Mouse (Mus musculus) lung, embryonic 14.5 days (tissue): ENCODE data around the gene Gm12184. TPM values are rescaled to one million over a fixed set of nuclear protein-coding genes. Genes with fewer than 3 reads are reported as not detected.

Experiments
- ATAC-seq: fragments of 200-750 bp; cut with Nextera tagmentation; 2 replicates; pipeline ENCODE4 v1.8.0; 2017; ENCODE audit warnings: mild to moderate bottlenecking, moderate TSS enrichment, moderate library complexity; ENCODE audit not compliant: insufficient read depth
- DNase-seq: peaks from one replicate; pipeline ENCODE4 v3.0.0-alpha.2; 2015
- H3K27ac ChIP-seq: fragments of 300-500 bp; sonication (generic); 2 replicates; pipeline ENCODE4 v1.5.1; 2014; ENCODE audit warnings: low read depth, mild to moderate bottlenecking, moderate library complexity
- H3K27me3 ChIP-seq: fragments of 300-500 bp; sonication (generic); 2 replicates; pipeline ENCODE4 v1.6.1; 2014; ENCODE audit warnings: low read length, control low read depth; ENCODE audit not compliant: insufficient read depth
- H3K36me3 ChIP-seq: fragments of 300-500 bp; sonication (generic); 2 replicates; pipeline ENCODE4 v1.6.1; 2014; ENCODE audit warnings: control low read depth; ENCODE audit not compliant: insufficient read depth
- H3K4me1 ChIP-seq: fragments of 300-500 bp; sonication (generic); 2 replicates; pipeline ENCODE4 v1.6.1; 2014; ENCODE audit warnings: antibody characterized with exemption, control low read depth; ENCODE audit not compliant: insufficient read depth
- H3K4me2 ChIP-seq: fragments of 300-500 bp; sonication (generic); 2 replicates; pipeline ENCODE4 v1.6.1; 2014; ENCODE audit warnings: mild to moderate bottlenecking
- H3K4me3 ChIP-seq: fragments of 300-500 bp; sonication (generic); 2 replicates; pipeline ENCODE4 v1.5.1; 2014; ENCODE audit warnings: low read depth, low read length
- H3K9ac ChIP-seq: fragments of 300-500 bp; sonication (generic); 2 replicates; pipeline ENCODE4 v1.6.1; 2014
- H3K9me3 ChIP-seq: fragments of 300-500 bp; sonication (generic); 2 replicates; pipeline ENCODE4 v1.6.1; 2016; ENCODE audit warnings: low read depth, low read length, control low read depth
- CTCF ChIP-seq: IDR thresholded peaks from 2 replicates; pipeline ENCODE4 v1.5.1; 2016; ENCODE audit warnings: antibody characterized with exemption, low read depth
- WGBS: fragments of 180-500 bp; shearing (Covaris S2); extraction: QIAGEN DNeasy Blood & Tissue Kit; methylation state at CpG from one replicate; pipeline ENCODE4 v1.1.7; 2014; 5-methylcytosine and 5-hydroxymethylcytosine counted together
- polyA plus RNA-seq: library from polyadenylated mRNA; unstranded; fragments of >200 nt; fragmentation: Nextera tagmentation; extraction: Ambion mirVana; gene quantifications from 2 replicates; pipeline ENCODE4 v1.2.1, GENCODE M21; 2014

Gene Gm12184
- polyA plus RNA-seq, 1 experiment from 2014 or later = 11.8 TPM

DNA sequence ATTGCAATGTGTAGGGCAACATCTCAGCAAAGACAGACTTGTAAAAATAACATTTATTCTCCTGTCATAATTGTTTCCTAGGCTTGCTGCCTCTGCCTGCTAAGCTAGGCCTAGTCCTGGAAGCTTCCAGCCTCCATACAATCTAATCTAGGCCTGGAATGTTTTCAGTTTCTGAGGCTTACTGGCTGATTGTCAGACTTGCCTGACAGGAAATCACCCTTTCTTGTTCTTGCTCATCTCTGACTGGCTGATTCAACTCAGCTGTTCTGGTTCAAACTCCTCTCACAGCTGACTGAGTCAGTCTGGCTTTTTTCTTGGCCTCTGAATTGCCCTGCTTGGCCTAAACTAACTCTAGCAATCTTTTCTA is 6.2 kb downstream of the Gm12184 start:
- peaks cover 11% of the 10 kb centered on the region; the same call in 1 of the 2 replicates for H3K27me3 ChIP-seq
- H3K27ac ChIP-seq = no peak overlapping the region
- peaks cover 6% of the 10 kb centered on the region; the same call in 1 of the 2 replicates for H3K36me3 ChIP-seq
- no peaks in the 10 kb centered on the region for H3K9me3 ChIP-seq
- ATAC-seq = no peak
- TF ChIP-seq CTCF = no peak
- H3K9ac ChIP-seq = no peak overlapping the region
- no peak for DNase-seq
- no peaks in the 10 kb centered on the region for H3K4me1 ChIP-seq
- no peak overlapping the region for H3K4me3 ChIP-seq
- no peak overlapping the region for H3K4me2 ChIP-seq

DNA sequence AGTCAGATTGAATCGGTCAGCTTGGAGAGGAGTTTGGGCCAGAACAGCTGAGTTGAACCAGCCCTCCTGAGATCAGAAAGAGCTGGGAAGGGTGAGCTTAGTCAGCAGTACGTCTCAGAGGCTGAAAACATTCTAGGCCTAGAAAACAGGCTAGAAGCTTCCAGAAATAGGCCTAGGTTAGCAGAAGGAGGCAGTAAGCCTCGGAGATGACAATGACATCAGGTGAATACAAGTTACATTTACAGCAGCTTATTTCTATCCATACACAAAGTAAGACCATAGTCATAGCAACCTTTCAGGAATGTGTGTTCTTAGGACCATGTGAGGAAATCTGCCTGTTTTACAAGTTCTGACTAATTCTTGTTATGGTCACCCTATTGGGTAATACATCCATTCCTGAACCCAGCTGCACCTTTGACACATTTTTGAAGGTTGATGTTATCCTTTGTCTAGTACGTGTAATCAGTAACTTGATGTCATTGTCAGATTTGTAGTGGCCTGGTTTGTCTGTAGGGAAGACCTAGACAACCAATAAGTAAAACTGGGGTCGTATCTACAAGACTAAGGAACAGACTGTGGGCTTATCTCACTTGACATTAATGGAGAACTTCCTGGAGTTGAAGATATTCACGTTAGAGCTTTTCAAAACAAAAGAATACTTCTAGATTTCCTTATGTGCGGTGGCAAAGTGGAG is 6.7 kb downstream of the Gm12184 start:
- 62% methylated on average over 7 of the region's 7 CpGs for WGBS
- Histone ChIP-seq H3K27ac (no peak overlapping the region), H3K9me3 (no peaks in the 10 kb centered on the region), H3K9ac (no peak overlapping the region), H3K4me1 (no peaks in the 10 kb centered on the region), H3K36me3 (peaks cover 8% of the 10 kb centered on the region; the same call in 1 of the 2 replicates), H3K27me3 (peaks cover 11% of the 10 kb centered on the region; the same call in 1 of the 2 replicates), H3K4me3 (no peak overlapping the region), H3K4me2 (no peak overlapping the region)
- TF ChIP-seq CTCF = no peak
- ATAC-seq (no peak), DNase-seq (no peak)

DNA sequence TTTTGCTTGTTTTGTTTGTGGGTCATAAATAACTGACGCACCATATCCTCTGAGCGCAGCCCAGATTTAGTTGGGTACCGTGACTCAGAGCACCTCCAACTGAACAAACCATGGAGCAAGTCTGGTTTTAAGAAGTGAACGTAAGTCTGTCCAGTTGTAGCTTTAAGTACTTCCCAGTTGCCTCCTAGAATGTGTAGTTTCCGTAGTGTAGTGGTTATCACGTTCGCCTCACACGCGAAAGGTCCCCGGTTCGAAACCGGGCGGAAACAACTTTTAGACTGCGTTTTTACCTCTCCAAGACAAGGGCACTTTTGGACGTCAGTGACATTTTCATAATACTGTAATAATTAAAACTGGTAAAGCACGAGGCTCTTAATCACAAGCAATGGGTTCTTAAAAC is 8.1 kb downstream of the Gm12184 start:
- Histone ChIP-seq H3K27ac (no peak overlapping the region), H3K4me3 (peak overlapping the region; percentile 74), H3K36me3 (peaks cover 10% of the 10 kb centered on the region; the same call in 1 of the 2 replicates), H3K4me2 (peak overlapping the region; percentile 68), H3K4me1 (no peaks in the 10 kb centered on the region), H3K9ac (0 out of 2 replicates have a peak overlapping the region, but pooled peaks have one; percentile 74), H3K9me3 (no peaks in the 10 kb centered on the region), H3K27me3 (no peaks in the 10 kb centered on the region)
- ATAC-seq = 0 out of 2 replicates have a peak, but pooled peaks have one; percentile 4
- TF ChIP-seq CTCF = no peak
- DNase-seq = peak; percentile 99
- 0% methylated on average over 16 of the region's 16 CpGs for WGBS

DNA sequence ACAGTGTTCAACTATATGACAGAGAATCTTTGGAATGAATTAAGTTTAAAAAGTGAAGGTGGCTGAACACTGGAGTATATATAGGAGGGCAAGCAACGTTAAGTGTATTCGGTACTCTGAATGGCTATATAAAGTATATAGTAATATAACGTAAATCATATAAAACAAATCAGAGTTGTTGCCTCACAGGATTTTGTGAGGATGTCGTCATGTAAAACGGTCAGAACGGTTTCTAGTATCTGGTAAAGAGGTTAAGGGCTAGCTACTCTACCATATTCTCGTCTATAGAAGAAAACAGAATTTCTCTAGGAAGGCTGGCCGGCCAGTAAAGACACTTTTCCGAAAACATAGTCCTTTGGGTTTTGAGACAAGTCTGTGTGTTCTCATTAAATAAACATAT is 8.7 kb downstream of the Gm12184 start:
- H3K27me3 ChIP-seq = no peaks in the 10 kb centered on the region
- peak overlapping the region; percentile 74 for H3K4me3 ChIP-seq
- 3% methylated on average over 9 of the region's 9 CpGs for WGBS
- ATAC-seq = no peak
- no peak for TF ChIP-seq CTCF
- H3K4me1 ChIP-seq = no peaks in the 10 kb centered on the region
- H3K36me3 ChIP-seq = peaks cover 15% of the 10 kb centered on the region
- H3K4me2 ChIP-seq = peak overlapping the region; percentile 68
- peak overlapping the region; percentile 95 for H3K27ac ChIP-seq
- peak overlapping the region; percentile 74 for H3K9ac ChIP-seq
- H3K9me3 ChIP-seq = no peaks in the 10 kb centered on the region
- DNase-seq = no peak

DNA sequence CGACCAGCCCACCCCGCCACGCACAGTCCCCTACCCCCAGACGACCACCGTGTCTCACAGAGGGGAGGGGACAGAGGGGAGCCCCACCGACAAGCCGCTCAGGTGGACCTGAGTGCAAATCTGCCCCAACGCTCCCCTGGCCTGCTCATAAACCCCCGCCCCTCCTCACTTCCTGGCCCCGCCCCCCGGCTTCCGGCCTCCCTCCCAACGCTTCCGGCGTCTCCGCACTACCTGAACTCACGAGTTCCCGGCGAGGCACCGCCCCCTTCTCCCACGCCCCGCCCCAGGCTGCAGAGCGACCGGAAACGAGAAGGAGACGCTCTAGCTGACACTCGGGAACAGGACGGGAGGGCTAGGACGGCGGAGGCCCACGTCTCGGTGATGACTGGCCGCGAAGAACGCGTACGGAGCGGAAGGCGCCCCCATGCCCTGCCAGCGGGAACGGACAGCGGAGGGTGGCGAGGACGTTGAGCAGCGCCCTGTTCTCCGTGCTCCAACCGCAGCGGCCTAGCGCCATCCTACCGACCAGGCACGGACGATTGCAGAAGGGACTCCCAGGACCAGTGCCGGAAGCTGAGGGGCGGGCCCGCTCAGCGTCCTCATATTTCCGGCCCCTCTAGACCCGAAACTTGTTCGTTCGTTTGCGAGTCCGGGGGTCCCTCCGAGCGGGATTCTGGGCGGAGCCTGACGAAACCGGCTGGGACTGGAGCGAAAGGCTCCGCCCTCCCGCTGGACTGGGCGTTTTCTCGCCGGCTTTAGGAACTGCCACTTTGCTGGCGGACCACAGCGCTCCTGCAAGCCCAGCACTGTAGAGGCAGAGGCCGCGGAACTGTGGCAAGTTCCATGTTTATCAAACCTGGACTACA is 9.4 kb downstream of the Gm12184 start, which contains the start of gene Trim41:
Gene Trim41, minus strand, starts transcription at position 554 of the 866 bp plus-strand sequence.
- Histone ChIP-seq H3K4me1 (no peaks in the 10 kb centered on the region), H3K27ac (peak within 1 kb of the TSS; percentile 95), H3K4me2 (peak within 1 kb of the TSS; percentile 68), H3K9me3 (no peaks in the 10 kb centered on the region), H3K9ac (peak within 1 kb of the TSS; percentile 74), H3K27me3 (no peaks in the 10 kb centered on the region), H3K4me3 (peak within 1 kb of the TSS; percentile 74), H3K36me3 (peaks cover 23% of the 10 kb centered on the region)
- TF ChIP-seq CTCF = peak; percentile 29
- ATAC-seq (peak; percentile 97), DNase-seq (peak; percentile 99)
- WGBS = under 1% methylated on average over 76 of the region's 77 CpGs

DNA sequence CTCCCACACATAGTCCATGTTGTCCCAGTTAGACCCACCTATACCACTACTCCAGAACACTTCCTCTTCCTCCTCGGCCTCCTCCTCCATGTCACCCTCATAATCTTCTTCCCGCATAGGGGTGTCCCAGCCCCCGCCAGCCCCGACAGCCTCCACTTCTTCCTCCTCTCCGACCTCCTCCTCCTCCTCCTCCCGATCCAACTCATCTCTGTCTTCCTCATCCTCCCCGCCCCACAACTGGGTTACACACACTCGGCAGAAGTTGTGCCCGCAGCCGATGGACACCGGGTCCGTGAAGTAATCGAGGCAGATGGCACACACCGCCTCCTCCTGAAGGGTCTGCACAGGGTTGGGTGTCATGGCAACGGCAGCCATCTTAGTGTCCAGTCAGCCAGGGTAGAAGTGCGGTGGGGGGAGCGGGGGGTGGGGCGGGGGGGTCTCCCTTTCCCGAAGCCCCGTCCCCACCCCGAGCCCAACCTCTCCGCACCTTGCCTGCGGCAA is 10.1 kb downstream of the Gm12184 start:
- ATAC-seq = peak; percentile 54
- no peaks in the 10 kb centered on the region for H3K4me1 ChIP-seq
- peaks cover 30% of the 10 kb centered on the region for H3K36me3 ChIP-seq
- peak overlapping the region; percentile 74 for H3K9ac ChIP-seq
- H3K9me3 ChIP-seq = no peaks in the 10 kb centered on the region
- DNase-seq = peak; percentile 66
- H3K4me3 ChIP-seq = peak overlapping the region; percentile 74
- H3K27ac ChIP-seq = peak overlapping the region; percentile 26; the same call in 1 of the 2 replicates
- peak overlapping the region; percentile 68 for H3K4me2 ChIP-seq
- no peaks in the 10 kb centered on the region for H3K27me3 ChIP-seq
- TF ChIP-seq CTCF = no peak
- 2% methylated on average over 23 of the region's 23 CpGs for WGBS
